Mouse (Mus musculus) embryonic fibroblast, embryonic 13.5 days (primary cell): ENCODE measurements around the gene Tmbim1.

Experiments
- CTCF ChIP-seq: IDR thresholded peaks from 2 replicates; pipeline ENCODE4 v1.5.1; 2011; ENCODE audit warnings: mild to moderate bottlenecking, control low read depth, low read length, moderate library complexity, borderline replicate concordance; ENCODE audit not compliant: insufficient read depth
- POLR2A ChIP-seq: IDR thresholded peaks from 2 replicates; pipeline ENCODE4 v1.6.1; 2011; ENCODE audit warnings: low read depth, mild to moderate bottlenecking, control low read depth, low read length, moderate library complexity

DNA sequence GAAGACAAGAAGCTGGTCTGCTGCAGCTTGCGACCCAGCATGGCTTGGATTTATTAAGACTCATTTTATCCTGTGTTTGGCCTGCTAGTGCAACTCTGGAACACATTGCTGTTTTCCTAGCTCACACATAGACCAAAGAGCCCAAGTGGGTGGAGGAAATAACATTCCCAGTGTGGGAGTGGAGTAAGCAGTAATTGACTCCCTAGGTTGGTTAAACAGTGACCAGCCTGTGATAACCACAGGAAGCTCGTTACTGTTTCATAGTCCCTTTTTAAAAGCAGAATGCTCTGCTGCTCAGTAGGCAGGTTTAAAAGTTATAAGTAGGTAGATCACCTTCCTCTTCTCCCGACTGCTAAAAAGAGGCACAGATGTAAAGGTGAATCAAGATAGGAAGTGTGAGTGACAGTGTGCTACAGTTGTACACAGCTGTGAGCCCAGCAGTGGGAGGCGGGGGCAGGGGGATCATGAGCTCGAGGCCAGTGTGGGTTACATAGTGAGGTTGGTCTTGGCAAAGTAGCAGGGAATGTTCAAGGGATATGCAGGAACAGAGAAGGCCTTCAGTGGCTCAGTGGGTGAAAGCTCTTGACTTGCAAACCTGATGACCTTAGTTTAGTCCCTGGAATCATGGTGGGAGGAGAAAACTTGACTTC is 56.0 kb downstream of the Tmbim1 start:
- TF ChIP-seq POLR2A (no peak), CTCF (no peak)
